Mouse (Mus musculus): ENCODE data around the gene Dock10.

Gene Dock10

DNA sequence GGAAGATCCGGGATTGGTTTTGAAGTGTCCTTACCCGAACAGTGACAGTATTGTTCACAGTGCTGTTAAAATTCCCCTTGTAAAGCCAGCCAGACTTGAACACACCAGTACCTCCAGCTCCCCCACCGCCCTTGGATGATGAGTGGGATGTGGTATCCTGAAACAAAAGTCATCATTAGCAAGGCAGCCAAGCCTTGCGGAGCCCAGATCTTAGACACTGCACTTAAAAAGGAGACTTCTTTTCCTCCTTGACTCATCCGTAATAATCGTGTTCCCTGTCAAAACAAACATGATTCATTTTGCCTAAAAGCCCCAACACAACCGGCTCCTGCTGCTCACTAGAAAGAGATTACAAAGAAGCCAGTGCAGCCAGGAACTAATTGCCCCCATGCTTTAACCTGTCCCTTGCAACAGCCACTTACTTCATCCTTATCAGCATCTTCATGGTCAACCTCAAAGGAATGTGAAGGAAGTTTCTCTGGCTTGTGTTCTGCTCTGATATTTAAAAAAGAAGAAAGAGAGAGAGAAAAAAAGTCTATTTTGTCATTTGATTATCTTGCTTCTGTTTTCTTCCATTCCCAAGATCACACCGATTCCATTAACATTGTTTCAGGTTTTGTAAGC is 152.1 kb downstream of the Dock10 start:
- peak; percentile 9 for DNase-seq

DNA sequence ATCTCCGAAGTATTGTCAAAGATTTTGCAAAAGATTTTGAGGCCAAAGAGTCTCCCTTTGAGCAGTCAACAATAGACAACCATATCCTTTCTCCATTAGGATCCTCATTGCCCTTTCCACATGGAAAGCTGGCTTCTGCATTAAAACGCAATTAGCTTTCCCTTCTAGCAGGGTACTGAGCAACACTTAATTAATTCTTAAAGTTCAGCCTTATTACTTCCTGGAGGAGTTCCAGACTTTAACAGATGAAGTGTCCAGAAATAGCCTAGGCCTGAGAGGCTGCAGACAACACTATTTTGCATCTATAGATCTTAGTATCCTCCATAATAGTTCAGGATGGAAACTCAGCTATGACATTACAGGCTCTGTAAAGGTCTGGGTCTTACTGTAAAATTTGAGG is 154.0 kb downstream of the Dock10 start:
- no peak for DNase-seq

GRCm38 (mm10) chr1:80603081-80603480 is 155.2 kb downstream of the Dock10 start:
- no peak for DNase-seq

GRCm38 (mm10) chr1:80583281-80583680 is 175.0 kb downstream of the Dock10 start:
- no peak for DNase-seq

DNA sequence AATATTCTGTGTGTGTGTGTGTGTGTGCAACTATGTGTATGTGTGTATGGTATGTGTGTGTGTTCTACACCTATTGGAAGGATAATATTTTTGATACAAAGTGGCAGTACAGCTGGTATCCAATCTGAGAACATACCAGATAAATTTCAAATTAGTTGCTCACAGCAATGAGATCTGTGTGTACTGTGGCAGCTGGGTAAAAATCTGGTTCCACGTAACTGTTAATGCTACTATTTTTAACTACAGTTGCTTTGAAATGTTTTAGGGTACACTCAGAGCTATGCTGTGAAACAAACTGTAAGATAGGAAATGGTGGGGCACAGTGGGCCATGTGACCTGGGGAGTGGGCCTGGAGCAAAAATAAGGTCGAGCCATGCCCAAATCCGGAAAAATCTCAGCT is 176.1 kb downstream of the Dock10 start:
- DNase-seq = no peak

DNA sequence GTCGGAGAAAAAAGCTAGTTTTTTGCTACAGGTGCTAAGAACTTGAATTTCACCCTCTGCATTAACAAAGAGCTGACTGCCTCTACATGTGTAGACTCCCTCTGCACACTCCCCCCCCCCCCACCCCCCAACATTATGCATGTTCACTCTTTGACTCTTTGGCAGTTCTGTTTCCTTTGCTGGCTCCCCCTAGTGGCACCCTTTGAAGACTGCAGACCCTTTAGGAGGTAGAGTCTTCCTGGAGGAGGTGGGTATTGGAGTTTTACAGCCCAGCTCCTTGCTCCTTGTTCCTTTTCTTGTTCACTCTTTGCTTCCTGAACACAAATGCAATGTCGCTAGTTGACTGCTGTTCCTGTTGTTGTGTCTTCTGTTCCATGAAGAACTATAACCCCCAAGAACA is 181.4 kb downstream of the Dock10 start:
- DNase-seq = peak; percentile 6

DNA sequence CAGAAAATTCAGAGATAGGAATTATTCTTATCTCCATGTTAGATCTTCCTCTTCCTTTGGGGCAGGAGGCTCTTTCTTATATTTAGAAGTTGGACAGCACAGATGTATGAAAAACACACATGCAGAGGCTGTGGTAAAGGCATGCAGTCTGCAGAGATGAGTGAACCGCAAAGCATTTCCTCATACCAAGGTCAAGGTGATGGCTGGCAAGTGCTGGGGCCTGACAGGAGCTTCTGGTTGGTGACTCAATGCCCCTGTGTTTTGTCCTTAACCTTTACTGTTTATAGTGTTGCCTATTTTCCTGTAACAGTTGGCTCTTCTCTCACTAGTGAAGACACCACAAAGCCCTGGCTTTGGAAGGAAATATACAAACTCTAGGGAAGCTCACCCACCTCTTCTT is 201.9 kb downstream of the Dock10 start:
- no peak for DNase-seq

DNA sequence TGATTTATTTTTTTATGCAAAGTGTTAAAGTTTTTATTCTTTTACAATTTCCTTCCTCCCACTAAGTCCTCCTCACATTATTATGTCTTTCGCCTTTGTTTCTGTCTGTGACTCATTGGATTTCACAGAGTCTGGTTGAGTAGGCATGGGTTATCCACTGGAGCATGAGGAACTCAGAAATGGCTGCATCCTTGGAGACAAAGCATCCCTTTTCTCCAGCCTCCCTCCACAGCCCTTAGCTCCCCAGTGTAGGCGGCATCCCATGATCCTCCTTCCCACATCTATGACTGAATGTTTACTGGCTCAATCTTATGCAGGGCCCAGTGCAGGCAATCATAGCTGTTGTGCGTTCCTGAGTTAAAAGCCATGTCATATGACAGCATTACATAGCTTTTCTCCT is 216.8 kb downstream of the Dock10 start:
- no peak for DNase-seq

DNA sequence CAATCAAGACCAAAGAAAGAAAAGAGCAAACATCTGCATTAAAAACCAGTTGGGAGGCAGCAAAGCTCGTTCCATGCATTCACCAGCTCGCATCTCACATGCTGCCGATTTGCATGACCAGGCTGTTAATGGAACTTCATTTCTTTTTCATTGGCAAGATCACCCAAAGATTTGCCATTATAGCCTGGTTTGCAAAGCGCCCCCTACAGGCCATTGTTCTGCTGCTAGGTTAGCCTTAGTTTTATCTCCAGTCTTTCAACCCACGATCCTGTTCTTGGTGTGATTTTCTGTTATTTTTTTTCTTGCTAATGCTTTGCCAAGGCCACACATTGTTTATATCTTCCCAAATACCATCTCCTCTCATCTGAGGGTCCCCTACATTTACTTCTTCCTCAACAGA is 236.1 kb downstream of the Dock10 start:
- DNase-seq = no peak

DNA sequence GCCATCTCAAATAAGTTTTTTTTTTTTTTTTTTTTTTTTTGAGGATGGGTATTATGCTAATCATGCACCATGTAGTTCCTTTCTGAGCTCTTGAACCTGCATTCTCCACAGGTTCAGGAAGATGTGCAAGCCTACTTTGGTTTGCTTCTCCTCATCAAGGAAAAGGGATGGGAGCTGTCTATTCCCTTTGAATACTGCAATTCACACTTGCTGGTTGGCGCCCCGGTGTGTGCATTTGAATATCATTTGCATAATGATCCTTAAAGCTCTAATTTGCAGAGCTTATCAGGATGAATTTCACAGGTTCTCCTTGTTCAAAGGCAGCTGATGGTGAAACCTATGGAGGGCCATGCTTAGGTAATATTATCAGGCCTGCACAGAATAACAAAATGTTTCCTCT is 237.9 kb downstream of the Dock10 start:
- no peak for DNase-seq

DNA sequence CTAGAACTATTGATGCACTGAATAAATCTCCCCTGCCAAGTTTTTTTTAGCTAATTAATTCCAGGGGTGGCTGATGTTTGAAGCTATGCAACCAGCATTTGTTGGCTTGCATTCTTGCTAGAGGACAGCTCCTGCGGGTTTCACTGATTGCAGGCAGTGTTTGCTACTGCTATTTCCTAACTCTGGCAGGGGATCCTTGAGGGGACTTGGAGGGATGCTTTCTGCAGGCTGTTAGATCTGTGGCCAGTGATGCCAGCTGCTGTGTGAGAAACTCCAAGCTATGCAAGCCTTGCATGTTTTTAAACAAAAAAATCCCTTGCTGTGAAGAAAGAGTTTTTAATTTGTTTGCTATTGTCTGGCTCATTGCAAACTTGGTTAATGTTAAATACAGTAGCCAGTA is 238.4 kb downstream of the Dock10 start:
- no peak for DNase-seq

DNA sequence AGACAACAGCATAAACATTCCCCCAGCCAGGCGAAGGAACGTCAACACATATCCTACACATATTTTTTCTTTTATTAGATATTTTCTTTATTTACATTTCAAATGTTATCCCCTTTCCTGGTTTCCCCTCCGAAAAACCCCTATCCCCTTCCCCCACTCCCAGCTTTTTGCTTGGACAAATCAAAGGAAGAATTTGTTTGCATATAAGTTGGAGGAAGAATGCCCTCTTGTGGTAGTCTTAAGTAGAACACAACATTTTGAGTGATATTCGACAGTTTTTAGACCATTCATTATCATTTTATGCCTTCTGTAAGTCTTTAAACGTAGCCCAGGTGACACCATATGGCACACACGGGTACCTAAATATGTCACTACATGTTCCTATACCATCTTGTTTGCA is 242.5 kb downstream of the Dock10 start:
- DNase-seq = no peak

DNA sequence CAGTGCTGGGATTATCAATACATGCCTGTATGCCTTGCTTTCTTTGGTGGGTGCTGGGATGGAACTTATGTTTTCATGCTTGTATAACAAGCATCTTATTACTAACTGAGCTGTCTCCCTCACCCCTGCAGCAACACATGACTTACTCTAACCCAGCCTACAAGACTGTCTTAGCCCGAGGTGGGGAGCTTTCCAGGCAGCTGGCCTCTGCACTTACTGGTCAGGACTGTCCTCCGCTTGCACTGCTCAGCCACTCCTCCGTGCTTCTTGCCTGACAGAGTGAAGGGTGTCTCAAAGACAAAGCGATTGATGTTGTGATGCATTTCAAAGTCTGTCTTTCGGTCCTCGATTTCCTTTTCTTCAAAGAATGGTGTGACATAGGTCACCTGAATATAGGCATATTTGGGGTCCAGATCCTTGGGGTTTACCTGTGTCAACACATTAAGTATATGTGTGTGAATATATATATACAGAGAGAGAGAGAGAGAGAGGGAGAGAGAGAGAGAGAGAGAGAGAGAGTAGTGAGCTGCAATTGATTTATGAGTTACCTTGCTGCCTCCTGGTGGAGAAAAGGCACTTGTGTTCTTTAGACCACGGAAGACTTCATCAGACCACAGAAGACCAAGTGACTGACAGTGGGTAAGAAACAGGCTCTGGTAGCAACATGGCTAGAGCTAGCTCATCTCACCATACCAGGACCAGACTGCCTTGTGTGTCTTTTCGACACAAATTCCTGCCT is 245.9 kb downstream of the Dock10 start:
- DNase-seq = no peak

GRCm38 (mm10) chr1:80504757-80505156 is 253.6 kb downstream of the Dock10 start:
- no peak for DNase-seq

GRCm38 (mm10) chr1:80504081-80504480 is 254.2 kb downstream of the Dock10 start:
- no peak for DNase-seq

DNA sequence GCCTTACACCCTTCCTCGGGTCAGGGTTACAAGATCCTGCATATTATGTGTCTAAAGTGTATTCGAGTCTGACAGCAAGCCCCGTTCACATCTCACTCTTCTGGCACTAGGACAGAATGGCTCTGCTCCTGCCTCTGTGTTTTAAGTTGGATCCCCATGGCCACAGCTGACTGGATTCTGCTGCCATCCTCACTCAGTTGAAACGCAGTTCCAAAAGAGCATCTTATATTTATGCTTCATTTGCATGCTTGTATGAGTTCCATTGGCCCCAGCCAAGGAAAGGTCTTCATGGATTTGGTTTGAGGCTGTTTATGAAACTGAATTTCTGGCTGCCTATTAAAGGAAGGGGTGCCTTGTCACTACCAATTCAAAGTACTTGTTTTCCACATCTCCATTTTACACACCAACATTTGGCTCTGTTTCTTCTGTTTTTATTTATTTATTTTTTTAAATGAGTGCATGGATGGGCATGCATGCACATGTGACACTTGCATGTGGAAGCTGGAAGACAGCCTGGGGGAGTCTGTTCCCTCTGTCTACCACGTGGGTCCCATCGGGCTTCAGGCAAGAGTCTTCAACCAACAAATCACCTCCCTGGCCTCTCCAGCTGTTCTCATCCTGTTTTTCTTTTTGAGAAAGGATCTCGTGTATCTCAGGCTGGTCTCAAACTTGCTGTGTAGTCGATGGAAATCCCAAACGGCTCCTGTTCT is 255.7 kb downstream of the Dock10 start:
- DNase-seq = no peak

DNA sequence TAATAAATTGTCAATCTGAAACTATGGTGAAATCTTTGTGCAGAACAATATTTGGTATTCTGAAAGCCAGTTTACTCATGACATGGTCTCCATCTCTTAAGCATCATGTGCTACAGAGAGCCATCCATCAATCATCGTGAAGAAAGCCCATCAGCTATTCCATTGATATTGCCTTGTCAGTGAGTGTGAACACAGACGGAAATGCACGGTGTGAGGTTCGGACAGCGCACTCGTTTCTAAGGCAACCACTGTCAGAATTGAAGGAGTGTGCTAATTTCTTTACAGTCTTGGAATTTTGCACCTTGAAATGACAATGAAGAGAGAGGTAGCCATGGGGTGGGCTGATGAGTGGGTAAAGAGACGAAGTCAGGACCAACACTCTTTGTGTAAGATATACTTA is 259.1 kb downstream of the Dock10 start:
- DNase-seq = no peak

DNA sequence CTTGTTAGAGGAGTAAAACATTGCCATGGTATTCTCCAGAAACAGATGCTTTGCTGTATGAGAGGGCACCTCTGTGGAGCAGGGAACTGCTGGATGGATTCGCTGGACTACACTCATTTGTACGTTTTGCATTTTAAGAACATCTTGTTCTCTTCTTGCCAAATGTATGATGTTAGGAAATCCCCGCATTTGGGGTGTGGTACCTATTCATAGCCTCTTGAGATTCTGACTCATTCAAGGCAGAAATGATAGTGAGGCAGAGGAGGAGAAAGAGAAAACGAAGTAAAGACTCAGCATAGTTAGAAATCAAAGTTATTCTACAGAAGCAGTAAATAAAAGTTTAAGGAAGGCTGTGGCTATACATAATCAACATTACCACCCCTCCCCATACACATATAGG is 262.0 kb downstream of the Dock10 start:
- DNase-seq = no peak

- DNase-seq = no peak
These were observed 274.9 kb downstream of the Dock10 start for GRCm38 (mm10) chr1:80483419-80483818.

- no peak for DNase-seq
These were observed 283.4 kb downstream of the Dock10 start for GRCm38 (mm10) chr1:80474942-80475341.

DNA sequence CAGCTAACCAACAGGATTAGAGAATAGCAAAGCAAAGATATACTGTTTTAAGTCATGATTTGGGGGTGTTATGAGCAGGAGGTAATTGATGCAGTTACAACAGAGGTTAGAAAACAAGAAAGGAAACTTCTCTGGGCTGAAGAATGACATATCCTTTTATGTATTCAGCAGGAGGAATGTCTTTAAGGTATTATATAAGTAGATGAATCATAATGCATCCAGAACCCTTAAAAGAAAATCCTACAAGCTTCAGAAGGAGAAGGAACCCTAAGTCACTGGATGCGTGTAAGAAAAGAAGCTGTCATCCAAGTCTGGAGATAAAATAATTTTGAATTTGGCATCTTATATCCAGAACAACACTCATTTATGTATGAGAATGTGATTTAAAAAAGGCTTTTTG is 285.9 kb downstream of the Dock10 start:
- no peak for DNase-seq

- DNase-seq = no peak
These were observed 297.0 kb downstream of the Dock10 start, which contains the start of gene Gm45261 for GRCm38 (mm10) chr1:80461348-80461747. Gene Gm45261 (minus strand): TSS chr1:80461448.

GRCm38 (mm10) chr1:80459923-80460322 is 298.4 kb downstream of the Dock10 start:
- DNase-seq = no peak

DNA sequence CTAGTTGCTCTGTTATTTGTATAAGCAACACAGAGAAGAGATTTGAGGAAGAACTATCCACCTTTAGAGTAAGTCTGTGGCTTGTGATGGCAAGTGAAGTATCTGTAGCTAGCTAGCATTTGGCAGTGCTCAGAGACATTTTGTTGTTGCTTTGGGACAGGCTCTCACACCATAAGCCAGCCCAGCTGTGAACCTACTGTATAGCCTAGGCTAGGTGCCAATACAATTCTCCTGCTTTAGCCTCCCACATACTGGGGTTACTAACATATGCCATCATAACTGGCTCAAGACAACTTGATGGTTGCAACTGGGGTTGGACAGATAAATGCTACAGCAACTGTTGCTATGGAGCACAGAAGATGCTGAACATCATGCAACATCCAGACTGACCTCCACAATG is 298.9 kb downstream of the Dock10 start:
- DNase-seq = no peak
